Mouse (Mus musculus) mature B cell (primary cell): ENCODE results near the gene Cux2.

Source experiments
- in situ Hi-C: fragments of 300-500 bp; cut with MboI; formaldehyde crosslinking; loops from 2 replicates; pipeline ENCODE4 v1.14.3; 2019

Gene Cux2

GRCm38 (mm10) chr5:121922942-121923826 is 126.7 kb downstream of the Cux2 start:
- in situ Hi-C loops, result no loop called here

- in situ Hi-C loops, result no loop called here
These were observed 130.7 kb downstream of the Cux2 start for GRCm38 (mm10) chr5:121919216-121919615.

- in situ Hi-C loops, result no loop called here
These were observed 133.1 kb downstream of the Cux2 start for GRCm38 (mm10) chr5:121916813-121917212.

DNA sequence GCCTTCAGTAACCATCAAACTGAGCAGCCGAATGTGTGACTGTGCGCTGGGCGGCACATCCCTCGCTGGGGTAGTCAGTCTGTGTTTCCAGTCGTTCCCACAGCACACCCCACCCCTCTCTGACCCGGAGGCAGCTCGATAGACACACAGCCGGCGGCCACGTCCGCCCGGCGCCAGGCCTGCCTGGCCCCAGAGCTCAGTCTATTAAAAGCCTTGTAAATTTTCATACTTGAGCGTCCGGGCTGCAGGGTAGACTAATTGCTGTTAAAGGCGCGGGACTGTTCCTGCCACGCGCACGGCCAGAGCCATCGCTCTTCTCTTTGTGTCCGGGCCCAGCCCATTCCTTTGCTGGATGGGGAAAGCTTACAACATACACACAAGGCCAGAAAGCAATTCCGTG is 135.9 kb downstream of the Cux2 start:
- in situ Hi-C loops, result no loop called here

- in situ Hi-C loops, result no loop called here
These were observed 140.5 kb downstream of the Cux2 start for GRCm38 (mm10) chr5:121909226-121909985.

DNA sequence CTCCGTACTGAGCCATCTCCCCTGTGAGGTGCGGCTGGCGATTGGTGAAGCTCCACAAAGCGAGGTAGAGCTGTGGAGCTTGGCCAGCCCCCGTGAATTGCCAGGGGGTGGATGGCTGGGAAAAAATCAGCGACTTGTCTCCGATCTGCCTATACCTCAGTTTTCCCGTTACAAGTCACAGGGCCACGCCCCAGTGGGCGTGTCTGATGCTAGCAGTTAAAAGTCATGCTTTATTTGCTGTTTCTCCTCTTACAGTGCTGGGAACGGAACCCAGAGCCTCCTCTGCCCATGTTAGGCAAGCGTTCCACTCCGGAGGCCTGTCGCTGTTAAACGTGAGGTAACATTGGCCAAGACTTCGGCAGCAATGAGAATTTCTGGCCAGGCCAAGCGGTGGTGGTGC is 144.2 kb downstream of the Cux2 start:
- in situ Hi-C loops, result no loop called here

GRCm38 (mm10) chr5:121904799-121905198 is 145.1 kb downstream of the Cux2 start:
- in situ Hi-C loops, result no loop called here

GRCm38 (mm10) chr5:121902809-121903745 is 146.8 kb downstream of the Cux2 start:
- in situ Hi-C loops, result no loop called here

- in situ Hi-C loops, result no loop called here
These were observed 154.7 kb downstream of the Cux2 start for GRCm38 (mm10) chr5:121895117-121895756.

GRCm38 (mm10) chr5:121894647-121895046 is 155.3 kb downstream of the Cux2 start:
- in situ Hi-C loops, result no loop called here

DNA sequence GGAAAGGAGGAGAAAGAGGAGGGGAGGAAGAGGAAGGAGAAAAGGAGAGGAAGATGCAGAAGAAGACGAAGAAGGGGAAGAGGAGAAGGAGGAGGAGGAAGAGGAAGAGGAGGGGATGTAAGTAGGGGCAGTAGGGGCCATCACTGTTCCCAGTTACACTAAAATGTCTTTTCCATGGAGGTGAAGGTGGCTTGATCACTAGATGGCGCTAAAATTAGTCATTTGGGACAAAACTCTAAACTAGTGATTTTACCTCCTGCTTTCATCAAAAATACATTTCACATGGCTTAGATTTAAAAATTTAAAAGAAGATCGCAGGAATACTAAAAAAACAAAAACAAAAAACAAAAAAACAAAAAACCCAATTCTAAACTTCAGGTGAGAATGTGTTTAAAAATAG is 156.3 kb downstream of the Cux2 start:
- in situ Hi-C loops, result no loop called here

DNA sequence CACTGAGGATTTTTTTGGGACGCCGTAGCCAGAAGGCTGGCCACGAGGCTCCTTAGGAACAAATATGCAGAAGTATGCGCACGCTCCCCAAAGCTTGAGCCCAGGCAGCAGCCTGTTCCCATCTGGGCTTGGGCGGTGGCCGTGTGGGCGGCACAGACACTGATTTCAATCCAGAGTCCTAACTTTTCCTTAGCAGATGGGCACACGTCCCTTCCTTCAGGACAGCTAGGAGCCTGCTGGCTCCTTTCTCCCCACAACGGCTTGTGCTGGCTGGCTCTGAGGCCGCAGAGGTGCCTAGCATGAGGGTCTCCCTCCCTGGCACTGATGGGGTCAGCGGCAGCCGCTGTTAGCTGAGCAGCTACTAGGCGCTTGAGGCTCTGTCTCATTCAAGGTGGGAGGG is 157.6 kb downstream of the Cux2 start:
- in situ Hi-C loops, result no loop called here

- in situ Hi-C loops, result no loop called here
These were observed 159.0 kb downstream of the Cux2 start for GRCm38 (mm10) chr5:121890925-121891324.

- in situ Hi-C loops, result no loop called here
These were observed 160.0 kb downstream of the Cux2 start for GRCm38 (mm10) chr5:121889819-121890362.

DNA sequence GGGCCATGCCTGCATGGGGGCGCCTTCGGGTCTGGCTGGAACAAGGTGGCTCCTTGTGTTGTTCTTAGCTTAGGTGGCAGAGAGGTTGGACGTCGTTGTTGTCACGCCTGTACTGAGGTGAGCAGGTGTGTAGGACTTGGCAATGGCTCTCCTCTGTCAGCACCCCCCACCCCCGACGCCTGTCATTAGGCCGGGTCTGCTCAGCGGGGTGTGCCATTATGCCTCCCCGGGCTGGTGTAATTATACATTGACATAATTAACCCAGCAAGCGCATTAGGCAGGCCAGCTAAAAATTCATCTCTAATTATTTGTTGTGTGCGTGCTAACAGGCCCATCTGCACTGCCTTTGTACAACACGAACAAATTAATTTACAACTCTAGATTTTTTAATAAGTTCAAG is 160.5 kb downstream of the Cux2 start:
- in situ Hi-C loops, result no loop called here

GRCm38 (mm10) chr5:121883356-121883755 is 166.5 kb downstream of the Cux2 start:
- in situ Hi-C loops, result no loop called here

DNA sequence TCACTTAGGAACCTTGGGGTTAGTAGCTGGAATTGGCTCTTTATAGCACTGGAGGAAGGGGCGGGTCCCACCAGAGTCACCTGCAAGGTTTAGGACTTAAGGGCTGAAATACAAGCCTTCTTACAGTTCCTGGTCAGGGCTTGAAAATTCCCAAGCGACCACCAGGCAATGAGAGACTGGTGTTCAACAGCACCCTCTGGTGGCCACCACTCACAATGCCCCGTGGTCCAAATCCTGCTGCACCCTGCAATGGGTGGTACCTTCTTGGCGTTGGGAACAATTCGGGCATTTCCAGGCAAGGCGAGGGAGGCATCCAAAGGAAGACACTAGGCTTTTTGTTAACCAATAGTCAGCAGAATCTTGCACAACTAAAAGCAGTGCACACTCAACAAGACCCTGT is 170.7 kb downstream of the Cux2 start:
- in situ Hi-C loops, result no loop called here

- in situ Hi-C loops, result no loop called here
These were observed 171.2 kb downstream of the Cux2 start for GRCm38 (mm10) chr5:121878703-121879102.

DNA sequence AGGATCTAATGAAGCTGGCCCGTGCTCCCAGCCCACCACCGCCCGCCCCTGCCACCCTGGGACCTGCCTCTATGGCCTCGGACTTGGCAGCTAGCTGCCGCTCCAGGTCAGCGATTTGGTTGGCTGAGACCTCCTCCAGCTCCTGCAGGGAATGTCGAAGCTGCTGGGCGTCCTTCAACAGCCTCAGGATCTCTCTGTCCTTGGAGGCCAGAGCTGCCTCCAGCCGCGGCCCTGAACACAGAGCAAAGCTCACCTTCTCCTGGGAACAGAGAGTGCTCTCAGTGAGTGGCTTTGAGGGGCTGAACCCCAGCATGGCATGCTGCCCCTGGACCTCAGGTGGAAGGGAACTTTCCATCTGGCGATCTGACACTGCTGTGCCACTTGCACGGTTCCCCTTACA is 173.0 kb downstream of the Cux2 start:
- in situ Hi-C loops, result no loop called here

DNA sequence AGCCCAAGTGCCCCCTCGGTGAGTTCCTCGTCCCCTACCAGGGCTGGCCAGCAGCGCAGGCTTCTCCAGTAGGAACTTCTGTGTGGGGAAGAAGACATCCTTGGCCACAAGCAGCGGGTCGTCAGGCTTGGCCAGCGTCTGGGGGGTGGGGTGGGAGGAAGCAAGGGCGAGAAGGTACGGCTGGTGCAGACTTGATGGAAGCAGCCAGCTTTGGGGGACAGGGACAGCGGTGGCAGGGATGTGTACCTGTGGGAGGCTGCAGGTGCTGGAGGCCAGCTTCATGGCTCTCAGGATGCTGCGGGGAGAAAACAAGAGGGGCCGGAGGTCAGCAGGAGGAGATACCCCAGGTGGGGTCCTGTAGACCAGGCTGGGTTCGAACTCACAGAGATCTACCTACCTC is 174.9 kb downstream of the Cux2 start:
- in situ Hi-C loops, result no loop called here

DNA sequence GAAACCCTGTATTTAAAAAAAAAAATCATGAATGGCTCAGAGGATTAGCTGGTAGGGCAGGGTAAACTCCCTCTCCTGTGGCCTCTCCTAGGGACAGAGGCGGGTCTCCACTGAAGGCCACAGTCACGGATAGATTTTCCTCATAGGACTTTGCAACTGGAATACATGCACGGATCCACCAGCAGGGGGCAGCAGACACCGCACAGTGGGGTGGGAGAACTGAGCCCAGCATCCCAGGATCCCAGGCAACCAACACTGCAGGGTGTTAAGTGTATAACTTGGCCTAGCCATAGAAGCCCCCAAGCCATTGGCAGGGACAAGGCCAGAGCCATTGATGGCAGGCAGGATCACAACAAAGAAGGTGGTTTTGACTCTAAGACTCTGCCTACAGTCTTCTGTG is 177.7 kb downstream of the Cux2 start:
- in situ Hi-C loops, result no loop called here
